Mouse (Mus musculus) limb, embryonic 11.5 days (tissue): Measurements from ENCODE around the gene Dsp. TPM values are rescaled to one million over a fixed set of nuclear protein-coding genes. Genes with fewer than 3 reads are reported as not detected.

Experiments used
- ATAC-seq: fragments of 200-750 bp; cut with Nextera tagmentation; 2 replicates; pipeline ENCODE4 v1.8.0; 2017; ENCODE audit warnings: low read depth; ENCODE audit not compliant: insufficient number of reproducible peaks, low FRiP score, low TSS enrichment
- DNase-seq: peaks from one replicate; pipeline ENCODE4 v3.0.0-alpha.2; 2015; ENCODE audit warnings: low spot score
- H3K27ac ChIP-seq: fragments of 300-500 bp; sonication (generic); replicated peaks from 2 replicates; pipeline ENCODE4 v1.5.1; 2014; ENCODE audit warnings: low read depth, mild to moderate bottlenecking, low read length
- H3K27me3 ChIP-seq: fragments of 300-500 bp; sonication (generic); 2 replicates; pipeline ENCODE4 v1.6.1; 2014; ENCODE audit warnings: mild to moderate bottlenecking, low read length, mixed read lengths; ENCODE audit not compliant: control insufficient read depth, insufficient read depth
- H3K36me3 ChIP-seq: fragments of 300-500 bp; sonication (generic); 2 replicates; pipeline ENCODE4 v1.6.1; 2014; ENCODE audit warnings: mild to moderate bottlenecking, low read length, moderate library complexity, mixed read lengths; ENCODE audit not compliant: control insufficient read depth, insufficient read depth
- H3K4me1 ChIP-seq: fragments of 300-500 bp; sonication (generic); 2 replicates; pipeline ENCODE4 v1.6.1; 2014; ENCODE audit warnings: low read length, mixed read lengths; ENCODE audit not compliant: control insufficient read depth, insufficient read depth
- H3K4me2 ChIP-seq: fragments of 300-500 bp; sonication (generic); 2 replicates; pipeline ENCODE4 v1.6.1; 2014; ENCODE audit warnings: low read depth, mild to moderate bottlenecking, moderate library complexity; ENCODE audit not compliant: severe bottlenecking
- H3K4me3 ChIP-seq: fragments of 300-500 bp; sonication (generic); 2 replicates; pipeline ENCODE4 v1.5.1; 2014; ENCODE audit warnings: low read depth, low read length
- H3K9ac ChIP-seq: fragments of 300-500 bp; sonication (generic); 2 replicates; pipeline ENCODE4 v1.6.1; 2014; ENCODE audit warnings: mild to moderate bottlenecking, low read length
- H3K9me3 ChIP-seq: fragments of 300-500 bp; sonication (generic); 2 replicates; pipeline ENCODE4 v1.6.1; 2016; ENCODE audit warnings: low read length; ENCODE audit not compliant: control insufficient read depth
- WGBS: fragments of 180-500 bp; shearing (Covaris S2); extraction: QIAGEN DNeasy Blood & Tissue Kit; methylation state at CpG from one replicate; pipeline ENCODE4 v1.1.7; 2014; 5-methylcytosine and 5-hydroxymethylcytosine counted together
- polyA plus RNA-seq: library from polyadenylated mRNA; unstranded; fragments of >200 nt; fragmentation: Nextera tagmentation; extraction: Ambion mirVana; gene quantifications from 2 replicates; pipeline ENCODE4 v1.2.1, GENCODE M21; 2014

Dsp gene
- polyA plus RNA-seq, 1 experiment from 2014 or later = 3.0 TPM

DNA sequence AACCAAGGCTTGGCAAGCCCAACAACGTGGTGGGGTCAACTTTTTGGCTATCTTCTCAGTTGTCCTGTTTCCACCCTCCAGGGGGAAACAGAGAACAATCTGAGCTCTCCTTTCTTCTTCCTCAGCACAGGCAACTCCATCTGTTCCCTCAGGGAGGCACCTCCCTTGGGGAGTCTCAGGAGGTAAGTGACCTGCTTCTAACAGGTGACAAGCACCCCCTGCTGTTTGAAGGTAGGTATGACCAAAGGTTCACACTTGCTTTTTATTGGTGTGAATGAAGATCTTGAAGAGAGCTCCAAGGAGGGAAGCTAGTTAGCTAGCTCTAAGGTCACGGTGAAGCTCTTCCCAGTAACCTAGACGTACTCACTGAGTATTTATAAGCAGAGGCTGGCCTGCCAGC lies 84.3 kb downstream of the Dsp start:
- no peaks in the 10 kb centered on the region for H3K4me1 ChIP-seq
- DNase-seq = no peak
- WGBS = 77% methylated on average over 3 of the region's 3 CpGs
- H3K9ac ChIP-seq = no peak overlapping the region
- no peak overlapping the region for H3K4me3 ChIP-seq
- H3K9me3 ChIP-seq = no peaks in the 10 kb centered on the region
- H3K36me3 ChIP-seq = no peaks in the 10 kb centered on the region
- no peaks in the 10 kb centered on the region for H3K27me3 ChIP-seq
- H3K4me2 ChIP-seq = no peak overlapping the region
- H3K27ac ChIP-seq = no peak overlapping the region
- no peak for ATAC-seq

DNA sequence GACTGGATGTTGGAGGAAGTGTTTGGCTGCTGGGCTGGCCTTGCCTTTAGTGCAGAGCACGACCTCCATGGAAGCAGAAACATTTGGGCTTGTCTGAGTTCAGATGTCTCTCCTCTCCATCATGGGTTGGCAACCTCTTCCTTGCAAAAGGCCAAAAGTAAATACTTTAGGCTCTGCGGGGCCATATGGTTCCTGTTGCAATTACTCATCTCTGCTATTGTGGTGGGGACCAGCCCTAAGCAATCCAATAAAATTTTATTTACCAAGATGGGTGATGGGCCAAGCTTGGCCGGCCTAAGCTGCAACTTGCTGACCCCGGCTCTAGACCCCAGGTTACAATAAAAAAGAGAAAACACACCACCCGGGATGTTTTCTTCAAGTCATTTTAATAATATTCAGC lies 97.1 kb downstream of the Dsp start:
- Histone ChIP-seq H3K27me3 (no peaks in the 10 kb centered on the region), H3K27ac (no peak overlapping the region), H3K36me3 (no peaks in the 10 kb centered on the region), H3K9me3 (no peaks in the 10 kb centered on the region), H3K9ac (no peak overlapping the region), H3K4me2 (no peak overlapping the region), H3K4me3 (no peak overlapping the region), H3K4me1 (no peaks in the 10 kb centered on the region)
- ATAC-seq (no peak), DNase-seq (no peak)
- 71% methylated on average over 5 of the region's 5 CpGs for WGBS

Other genes starting within 250 kb of the Dsp start
- 123 and 126 TPM in 2 replicates for gene Ssr1, start 157.1 kb upstream of the Dsp start, polyA plus RNA-seq
- gene Riok1, start 114.3 kb upstream of the Dsp start, polyA plus RNA-seq = 55.2 and 56.4 TPM in 2 replicates
- gene Cage1, start 114.2 kb upstream of the Dsp start, polyA plus RNA-seq = 0.96 and 0.99 TPM in 2 replicates
- 41.4 and 41.9 TPM in 2 replicates for gene Snrnp48, start 53.6 kb downstream of the Dsp start, polyA plus RNA-seq
- gene Bmp6, start 193.8 kb downstream of the Dsp start, polyA plus RNA-seq = 0.47 and 0.52 TPM in 2 replicates